In the genomic region with DNA sequence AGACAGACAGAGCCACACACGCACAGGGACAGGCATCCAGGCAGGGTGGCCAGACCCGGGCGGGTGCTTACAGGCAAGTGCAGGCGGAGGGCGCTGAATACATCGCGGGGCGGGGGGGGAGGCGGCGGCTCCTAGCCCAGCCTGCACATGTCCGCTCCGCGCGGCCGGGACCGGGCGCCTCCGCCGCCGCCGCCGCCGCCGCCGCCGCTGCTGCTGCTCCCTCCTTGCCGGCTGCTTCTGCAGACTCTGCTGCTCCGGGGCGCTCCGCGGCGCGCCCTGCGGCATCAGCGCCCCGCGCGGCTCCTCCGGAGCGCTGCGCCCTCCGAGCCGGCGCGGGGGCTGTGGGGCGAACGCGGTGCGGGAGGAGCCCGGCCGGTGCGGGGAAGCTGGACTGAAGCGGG, we compare ENCODE assay signal across 8 mouse cellular contexts. TPM values are rescaled to one million over a fixed set of nuclear protein-coding genes. Genes with fewer than 3 reads are reported as not detected.
DNase-seq lines count a peak whose midpoint lies in the region; ATAC-seq lines count a peak whose summit lies in the region.

Gene Fgf18, minus strand, starts transcription at position 230 of the 401 bp plus-strand sequence.

- WGBS in embryonic facial prominence, embryonic 11.5 days, result 0% methylated on average over 38 of the region's 53 CpGs
- 1% methylated on average over 32 of the region's 53 CpGs for WGBS in limb, embryonic 11.5 days
- WGBS in neural tube, embryonic 13.5 days, result 0% methylated on average over 34 of the region's 53 CpGs

- peak; percentile 15 for DNase-seq in layer of hippocampus, adult 11-12 months (ENCODE audit: low spot score)
- DNase-seq in layer of hippocampus, adult 9-10 months (ENCODE audit: low spot score), result no peak
- DNase-seq in MN1 (ENCODE audit: low spot score), result peak; percentile 67
- peak; percentile 65 for DNase-seq in embryonic facial prominence, embryonic 11.5 days (ENCODE audit: low spot score)
- peak; percentile 25 to 53 for DNase-seq in heart, postnatal 36 days
- peak; percentile 71 for DNase-seq in limb, embryonic 11.5 days (ENCODE audit: low spot score)
- no peak for DNase-seq in c-Kit-positive CD71-positive TER-119-positive erythroid progenitor cells, embryonic 14.5 days (ENCODE audit: low spot score)

- ATAC-seq in embryonic facial prominence, embryonic 11.5 days (replicated peaks; ENCODE audit: insufficient number of reproducible peaks, low FRiP score, low TSS enrichment, low read depth), result peak; percentile 26
- ATAC-seq in limb, embryonic 11.5 days (ENCODE audit: insufficient number of reproducible peaks, low FRiP score, low TSS enrichment, low read depth), result peak; percentile 3; the same call in 1 of the 2 replicates
- peak; percentile 49 for ATAC-seq in neural tube, embryonic 13.5 days (ENCODE audit: low read depth)

- peak within 1 kb of the TSS; percentile 98 for H3K4me2 ChIP-seq in embryonic facial prominence, embryonic 11.5 days (ENCODE audit: low read depth, low read length)
- peak within 1 kb of the TSS; percentile 96 for H3K4me2 ChIP-seq in limb, embryonic 11.5 days (ENCODE audit: low read depth, severe bottlenecking)
- peak within 1 kb of the TSS; percentile 86 for H3K4me2 ChIP-seq in neural tube, embryonic 13.5 days

- H3K9ac ChIP-seq in embryonic facial prominence, embryonic 11.5 days (replicated peaks; ENCODE audit: low read length), result peak within 1 kb of the TSS; percentile 65
- H3K9ac ChIP-seq in limb, embryonic 11.5 days (ENCODE audit: low read length), result peak within 1 kb of the TSS; percentile 71
- peak within 1 kb of the TSS; percentile 83 for H3K9ac ChIP-seq in neural tube, embryonic 13.5 days

- H3K4me1 ChIP-seq in embryonic facial prominence, embryonic 11.5 days (ENCODE audit: control insufficient read depth, insufficient read depth, low read length), result peaks cover 16% of the 10 kb centered on the region; the same call in 1 of the 2 replicates
- peaks cover 25% of the 10 kb centered on the region for H3K4me1 ChIP-seq in limb, embryonic 11.5 days (ENCODE audit: control insufficient read depth, insufficient read depth, low read length)
- H3K4me1 ChIP-seq in neural tube, embryonic 13.5 days (replicated peaks), result peaks cover 48% of the 10 kb centered on the region

- no peaks in the 10 kb centered on the region for H3K9me3 ChIP-seq in embryonic facial prominence, embryonic 11.5 days (replicated peaks; ENCODE audit: control insufficient read depth, low read length)
- H3K9me3 ChIP-seq in limb, embryonic 11.5 days (ENCODE audit: control insufficient read depth, low read length), result no peaks in the 10 kb centered on the region
- no peaks in the 10 kb centered on the region for H3K9me3 ChIP-seq in neural tube, embryonic 13.5 days

- 0 out of 2 replicates have a peak within 1 kb of the TSS, but pooled peaks have one; percentile 13 for H3K27ac ChIP-seq in embryonic facial prominence, embryonic 11.5 days (replicated peaks; ENCODE audit: low read depth, low read length)
- peak within 1 kb of the TSS; percentile 56; the same call in 1 of the 2 replicates for H3K27ac ChIP-seq in limb, embryonic 11.5 days (replicated peaks; ENCODE audit: low read depth, low read length)
- peak within 1 kb of the TSS; percentile 88 for H3K27ac ChIP-seq in neural tube, embryonic 13.5 days (replicated peaks)

- intact Hi-C loops in heart, postnatal 36 days (cut with DNase I), result loop anchor here (2.0 to 5.0 kb wide), 5 partner anchors 50 to 522 kb away; no protein-coding TSS in a partner anchor

- H3K4me3 ChIP-seq in embryonic facial prominence, embryonic 11.5 days (ENCODE audit: low read depth, low read length), result peak within 1 kb of the TSS; percentile 54
- H3K4me3 ChIP-seq in limb, embryonic 11.5 days (ENCODE audit: low read depth, low read length), result peak within 1 kb of the TSS; percentile 57
- H3K4me3 ChIP-seq in neural tube, embryonic 13.5 days, result peak within 1 kb of the TSS; percentile 67

- peaks cover 12% of the 10 kb centered on the region for H3K27me3 ChIP-seq in embryonic facial prominence, embryonic 11.5 days (ENCODE audit: control insufficient read depth, insufficient read depth, low read length)
- H3K27me3 ChIP-seq in limb, embryonic 11.5 days (ENCODE audit: control insufficient read depth, insufficient read depth, low read length), result peaks cover 22% of the 10 kb centered on the region
- H3K27me3 ChIP-seq in neural tube, embryonic 13.5 days, result peaks cover 26% of the 10 kb centered on the region

- H3K36me3 ChIP-seq in embryonic facial prominence, embryonic 11.5 days (replicated peaks; ENCODE audit: control insufficient read depth, insufficient read depth, low read depth, low read length), result no peaks in the 10 kb centered on the region; the same call in 1 of the 2 replicates
- H3K36me3 ChIP-seq in limb, embryonic 11.5 days (ENCODE audit: control insufficient read depth, insufficient read depth, low read length), result peaks cover 4% of the 10 kb centered on the region
- H3K36me3 ChIP-seq in neural tube, embryonic 13.5 days, result peaks cover 28% of the 10 kb centered on the region

RNA-seq across cellular contexts. Expression of gene Fgf18, which starts in this region (rescaled TPM):
- polyA plus RNA-seq in embryonic facial prominence, embryonic 11.5 days (2014; fragmentation: Nextera tagmentation; extraction: Ambion mirVana), result 4.0 and 5.1 TPM in 2 replicates
- 1 to 10 TPM; 2.8 to 3.1 TPM for total RNA-seq in heart, postnatal 36 days (2021)
- polyA plus RNA-seq in limb, embryonic 11.5 days (2014; fragmentation: Nextera tagmentation; extraction: Ambion mirVana), result 12.7 and 16.8 TPM in 2 replicates
- polyA plus RNA-seq in neural tube, embryonic 13.5 days (2015; fragmentation: Nextera tagmentation; extraction: Ambion mirVana), result 10.1 and 10.8 TPM in 2 replicates

Comparison
In these comparisons a context has a peak if more than half of its experiments do, and no peak if none do; other contexts are left out.
1. DNase-seq: peak in layer of hippocampus, adult 11-12 months (single experiment), MN1 (single experiment), embryonic facial prominence, embryonic 11.5 days (single experiment), heart, postnatal 36 days (2 of 2) and limb, embryonic 11.5 days (single experiment); none in layer of hippocampus, adult 9-10 months (single experiment) and c-Kit-positive CD71-positive TER-119-positive erythroid progenitor cells, embryonic 14.5 days (single experiment).
2. H3K27ac ChIP-seq: peak in every context shown above with its lines; median percentile 88 in neural tube, embryonic 13.5 days; 56 in limb, embryonic 11.5 days; 13 in embryonic facial prominence, embryonic 11.5 days.
3. Peak in every context shown above with its lines, with median percentiles within 50 percentile points of each other: ATAC-seq, H3K4me2 ChIP-seq, H3K4me3 ChIP-seq and H3K9ac ChIP-seq.